Mouse (Mus musculus): ENCODE measurements around the gene Dmbt1.
"Not testable (repeated sequence)": the region's sequence is repeated elsewhere in the genome, so short reads cannot be mapped to it uniquely, and the experiment has no call there.

Gene Dmbt1

DNA sequence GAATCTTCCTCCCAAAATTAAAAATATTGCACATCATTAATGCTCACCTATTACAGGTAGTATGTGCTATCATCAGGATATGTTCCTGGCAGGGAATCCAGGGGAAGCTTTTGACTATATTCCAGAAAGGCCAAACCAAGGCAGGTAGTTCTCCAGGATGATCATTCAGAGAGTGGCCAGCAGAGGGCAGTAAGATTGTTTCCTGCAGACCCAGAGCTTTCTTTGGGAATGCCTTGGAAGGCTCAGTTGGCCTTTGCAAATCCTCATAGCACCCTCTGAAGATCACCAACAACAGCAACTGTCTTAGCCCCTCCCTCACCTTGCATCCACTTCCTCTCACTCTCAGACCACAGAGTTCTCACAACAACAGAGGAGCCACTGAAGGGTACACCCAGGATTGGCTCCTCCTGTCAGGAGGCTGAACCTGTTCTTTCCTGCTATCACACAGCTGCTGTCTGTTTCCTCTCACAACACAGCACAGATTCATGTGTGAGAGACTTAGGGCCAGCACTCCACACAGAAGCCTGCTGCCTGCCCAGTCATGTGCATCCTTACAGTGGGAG is 23.0 kb downstream of the Dmbt1 start:
- DNase-seq = peak; percentile 24 to 54

GRCm38 (mm10) chr7:131057918-131058317 is 26.1 kb downstream of the Dmbt1 start:
- not testable (repeated sequence) for DNase-seq

DNA sequence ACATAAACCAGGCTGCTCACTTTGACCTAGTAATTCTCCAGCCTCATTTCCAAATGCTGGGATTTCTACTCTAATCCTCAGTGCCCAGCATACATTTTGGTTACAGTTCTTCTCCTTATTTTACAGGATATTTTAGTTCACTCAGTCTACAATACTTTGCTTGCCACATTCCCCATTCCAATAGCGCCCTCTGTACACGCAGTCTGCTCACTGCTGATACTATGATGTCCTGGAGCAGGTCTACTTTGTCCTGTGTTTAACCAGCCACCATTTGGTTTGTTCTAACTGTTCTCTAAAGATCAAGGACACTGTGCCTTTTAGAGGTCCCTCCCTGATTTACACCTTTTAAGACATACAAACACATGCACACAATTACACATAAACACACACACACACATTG is 28.0 kb downstream of the Dmbt1 start:
- DNase-seq = peak; percentile 31 to 52

- DNase-seq = peak; percentile 26 to 47
These were observed 30.7 kb downstream of the Dmbt1 start for GRCm38 (mm10) chr7:131062541-131062940.

DNA sequence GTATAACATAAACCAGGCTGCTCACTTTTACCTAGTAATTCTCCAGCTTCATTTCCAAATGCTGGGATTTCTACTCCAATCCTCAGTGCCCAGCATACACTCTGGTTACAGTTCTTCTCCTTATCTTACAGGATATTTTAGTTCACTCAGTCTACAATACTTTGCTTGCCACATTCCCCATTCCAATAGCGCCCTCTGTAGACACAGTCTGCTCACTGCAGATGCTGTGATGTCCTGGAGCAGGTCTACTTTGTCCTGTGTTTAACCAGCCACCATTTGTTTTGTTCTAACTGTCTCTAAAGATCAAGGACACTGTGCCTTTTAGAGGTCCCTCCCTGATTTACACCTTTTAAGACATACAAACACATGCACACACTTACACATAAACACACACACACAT is 36.3 kb downstream of the Dmbt1 start:
- DNase-seq = peak; percentile 29 to 61

DNA sequence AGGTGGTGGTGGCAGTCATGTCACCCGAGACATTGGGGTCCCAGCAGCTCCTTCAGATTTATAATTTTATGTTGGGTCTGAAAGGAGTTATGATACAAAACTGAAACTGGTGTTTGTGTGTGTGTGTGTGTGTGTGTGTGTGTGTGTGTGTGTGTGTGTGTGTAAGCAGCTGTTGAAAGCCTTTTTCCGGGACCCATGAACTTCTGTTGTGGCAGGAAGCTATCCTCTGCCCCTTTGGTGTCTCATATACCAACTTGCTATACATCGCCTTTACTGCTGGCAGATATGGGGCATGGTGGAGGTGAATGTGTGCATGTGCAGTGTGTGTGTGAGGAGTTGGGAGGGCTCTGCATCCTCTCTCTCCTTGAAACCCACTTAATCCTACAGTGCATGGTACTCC is 41.6 kb downstream of the Dmbt1 start:
- not testable (repeated sequence) for DNase-seq

GRCm38 (mm10) chr7:131074098-131074497 is 42.2 kb downstream of the Dmbt1 start:
- DNase-seq = peak in 1 of 2 experiments; percentile 4

GRCm38 (mm10) chr7:131075956-131076355 is 44.1 kb downstream of the Dmbt1 start:
- peak; percentile 29 to 68 for DNase-seq

DNA sequence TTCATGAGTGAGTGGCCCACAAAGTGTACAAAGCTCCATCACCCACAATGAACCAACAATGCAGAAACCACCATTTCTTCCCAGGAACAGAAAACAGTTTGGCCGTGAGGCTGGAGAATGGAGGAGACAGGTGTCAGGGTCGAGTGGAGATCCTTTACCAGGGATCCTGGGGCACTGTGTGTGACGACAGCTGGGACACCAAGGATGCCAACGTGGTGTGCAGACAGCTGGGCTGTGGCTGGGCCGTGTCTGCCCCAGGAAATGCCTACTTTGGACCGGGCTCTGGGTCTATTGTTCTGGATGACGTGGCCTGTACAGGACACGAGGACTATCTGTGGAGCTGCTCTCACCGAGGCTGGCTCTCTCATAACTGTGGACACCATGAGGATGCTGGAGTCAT is 50.5 kb downstream of the Dmbt1 start:
- DNase-seq = not testable (repeated sequence)

GRCm38 (mm10) chr7:131112486-131112885 is 80.6 kb downstream of the Dmbt1 start:
- DNase-seq = peak; percentile 87 to 88

GRCm38 (mm10) chr7:131113676-131114075 is 81.8 kb downstream of the Dmbt1 start:
- DNase-seq = peak; percentile 68 to 69

DNA sequence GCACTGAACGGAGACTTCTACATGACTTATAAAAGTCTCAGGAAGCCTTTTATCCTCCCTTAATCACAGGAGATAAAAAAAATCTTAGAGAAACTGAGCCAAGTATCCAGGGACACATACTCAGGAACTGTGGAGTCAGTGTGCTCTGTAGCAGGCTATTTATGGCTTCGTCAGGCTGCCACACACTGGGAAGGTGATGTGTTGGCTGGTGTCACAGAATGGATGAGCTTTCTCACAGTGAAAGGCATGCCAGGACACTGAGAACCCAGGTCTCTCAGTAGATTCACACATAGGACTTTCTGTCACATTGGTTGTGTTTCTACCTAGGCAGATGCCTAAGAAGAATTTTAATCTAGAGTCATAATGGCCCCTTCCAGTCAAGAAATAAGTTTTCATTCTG is 82.6 kb downstream of the Dmbt1 start:
- peak; percentile 46 to 70 for DNase-seq

DNA sequence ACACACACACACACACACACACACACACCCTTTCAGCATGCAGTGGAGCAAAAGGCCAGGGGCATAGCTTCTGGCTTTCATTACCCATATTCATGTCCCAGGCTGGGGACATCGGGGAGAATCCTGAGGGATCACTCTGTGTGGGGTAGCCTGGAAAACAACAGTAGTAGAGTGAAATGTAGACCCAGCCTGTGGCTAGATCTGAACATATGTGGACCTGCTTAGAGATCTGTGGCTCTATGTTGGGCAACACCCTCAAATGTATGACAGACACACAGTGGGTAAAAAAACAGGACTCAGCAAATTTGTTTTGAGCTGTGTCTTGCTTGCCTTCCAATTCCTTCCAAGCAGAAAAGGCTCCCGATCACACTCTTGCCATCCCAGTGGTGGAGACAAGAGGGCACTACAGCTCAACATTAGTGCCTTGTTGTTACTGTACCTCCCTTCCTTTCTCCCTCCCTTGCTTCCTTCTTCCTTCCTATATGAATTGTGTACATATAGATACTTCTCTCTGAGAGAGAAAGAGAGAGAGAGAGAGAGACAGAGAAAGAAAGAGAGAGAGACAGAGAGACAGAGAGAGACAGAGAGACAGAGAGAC is 90.5 kb downstream of the Dmbt1 start:
- DNase-seq = peak in 1 of 2 experiments; percentile 30

DNA sequence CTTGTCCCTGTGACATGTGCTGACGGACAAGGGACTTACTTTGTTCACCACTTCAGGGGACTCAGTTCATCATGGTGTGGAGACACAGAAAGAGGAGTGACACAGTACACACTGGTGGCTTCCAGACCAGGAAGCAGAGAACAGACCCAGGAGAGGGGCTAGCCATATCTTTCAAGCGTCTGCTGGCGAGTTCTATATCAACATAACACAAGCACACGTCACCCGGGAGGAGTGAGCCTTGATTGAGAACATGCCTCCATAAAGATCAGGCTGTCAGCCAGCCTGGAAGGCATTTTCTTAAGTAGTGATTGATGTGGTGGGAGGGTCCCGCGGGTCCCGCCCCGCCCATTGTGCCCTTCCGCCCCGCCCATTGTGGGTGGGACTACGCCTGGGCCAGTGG is 98.2 kb downstream of the Dmbt1 start:
- DNase-seq = no peak

GRCm38 (mm10) chr7:131133181-131133580 is 101.3 kb downstream of the Dmbt1 start:
- DNase-seq = no peak

GRCm38 (mm10) chr7:131146214-131146613 is 114.4 kb downstream of the Dmbt1 start, which contains the start of gene 4933402N03Rik:
Gene 4933402N03Rik, minus strand, starts transcription at chr7:131146314.
- no peak for DNase-seq

- DNase-seq = no peak
These were observed 118.3 kb downstream of the Dmbt1 start for GRCm38 (mm10) chr7:131150179-131150578.

DNA sequence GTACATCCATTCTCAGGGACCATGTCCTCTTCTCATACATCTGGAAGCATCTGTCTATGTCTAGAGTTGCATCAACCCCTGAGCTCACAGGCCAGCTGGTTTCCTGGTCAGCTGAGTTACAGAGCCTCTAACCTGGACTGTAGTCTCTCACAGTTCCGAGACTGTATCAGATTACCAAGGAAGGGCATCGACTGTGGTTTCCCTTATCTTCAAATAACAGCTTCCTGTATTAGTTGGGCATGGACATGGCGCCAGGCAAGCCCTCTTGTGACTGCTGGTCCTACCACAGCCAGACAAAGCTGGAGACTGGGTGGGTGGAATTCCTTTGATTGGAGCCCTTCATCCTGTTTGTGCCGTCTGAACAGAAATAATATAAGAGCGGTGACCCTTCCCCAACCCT is 121.2 kb downstream of the Dmbt1 start:
- DNase-seq = no peak

- no peak for DNase-seq
These were observed 130.4 kb downstream of the Dmbt1 start for GRCm38 (mm10) chr7:131162251-131162650.

- no peak for DNase-seq
These were observed 135.9 kb downstream of the Dmbt1 start for GRCm38 (mm10) chr7:131167771-131168170.

GRCm38 (mm10) chr7:131169099-131169498 is 137.2 kb downstream of the Dmbt1 start:
- no peak for DNase-seq
